In genomic region chr8:11252235-11252774, GRCm38 (mm10) we compare ENCODE assay signal across 12 mouse cellular contexts.
DNase-seq lines count a peak whose midpoint lies in the region; ATAC-seq and TF ChIP-seq lines count a peak whose summit lies in the region.
"Had no signal": no experiment of that assay in that cellular context is flagged by ENCODE, and none has a peak within 500 bp of the region (broad histone marks: within the 10 kb centered on the region; RNA-seq: fewer than 3 reads in every experiment).

No protein-coding gene starts in this region.

- H3K9me3 ChIP-seq in intestine, embryonic 14.5 days (ENCODE audit: control insufficient read depth, low read length) = no peaks in the 10 kb centered on the region
- H3K9me3 ChIP-seq in intestine, postnatal 0 days (ENCODE audit: control insufficient read depth) = no peaks in the 10 kb centered on the region
- H3K9me3 ChIP-seq in hindbrain, embryonic 16.5 days (ENCODE audit: control insufficient read depth, low read length) = no peaks in the 10 kb centered on the region
- H3K9me3 ChIP-seq: forebrain, embryonic 10.5 days had no signal

- no peak for TF ChIP-seq CTCF in intestine, postnatal 0 days (IDR thresholded peaks at IDR 0.05; ENCODE audit: low read depth)

- no peaks in the 10 kb centered on the region for H3K27me3 ChIP-seq in intestine, embryonic 14.5 days (replicated peaks; ENCODE audit: control insufficient read depth, insufficient read depth, low read length)
- H3K27me3 ChIP-seq in intestine, postnatal 0 days (replicated peaks; ENCODE audit: control insufficient read depth, insufficient read depth, low read length) = no peaks in the 10 kb centered on the region
- H3K27me3 ChIP-seq in hindbrain, embryonic 16.5 days (replicated peaks; ENCODE audit: control insufficient read depth, insufficient read depth, low read length) = no peaks in the 10 kb centered on the region

- no peak overlapping the region for H3K9ac ChIP-seq in intestine, embryonic 14.5 days (ENCODE audit: low read length)
- H3K9ac ChIP-seq in intestine, postnatal 0 days (ENCODE audit: low read depth, low read length) = no peak overlapping the region
- no peak overlapping the region for H3K9ac ChIP-seq in hindbrain, embryonic 16.5 days (ENCODE audit: low read depth, low read length)

- no peak overlapping the region for H3K27ac ChIP-seq in intestine, embryonic 14.5 days (ENCODE audit: low read depth)
- no peak overlapping the region for H3K27ac ChIP-seq in intestine, postnatal 0 days (ENCODE audit: low read depth, low read length)
- H3K27ac ChIP-seq in hindbrain, embryonic 16.5 days (ENCODE audit: low read depth, low read length) = no peak overlapping the region
- H3K27ac ChIP-seq: forebrain, embryonic 10.5 days had no signal

- no peak for DNase-seq in intestine, embryonic 14.5 days (ENCODE audit: low spot score)
- peak; percentile 28 for DNase-seq in lung, postnatal 10 days
- no peak for DNase-seq in lung, adult 18-20 months
- DNase-seq in heart, postnatal 4 days = peak; percentile 52
- peak; percentile 20 for DNase-seq in retina, embryonic 14.5 days (ENCODE audit: low spot score)
- DNase-seq: cerebellum, adult 2 months had no signal

- 53% methylated on average over 7 of the region's 7 CpGs for WGBS in intestine, embryonic 14.5 days
- 55% methylated on average over 7 of the region's 7 CpGs for WGBS in intestine, postnatal 0 days
- 63% methylated on average over 7 of the region's 7 CpGs for WGBS in hindbrain, embryonic 16.5 days

- H3K4me3 ChIP-seq in intestine, embryonic 14.5 days (ENCODE audit: low read depth, low read length) = no peak overlapping the region
- no peak overlapping the region for H3K4me3 ChIP-seq in intestine, postnatal 0 days (ENCODE audit: low read depth, low read length)
- no peak overlapping the region for H3K4me3 ChIP-seq in hindbrain, embryonic 16.5 days (ENCODE audit: low read length)
- H3K4me3 ChIP-seq: forebrain, embryonic 10.5 days had no signal

- H3K4me1 ChIP-seq in intestine, embryonic 14.5 days (replicated peaks; ENCODE audit: control insufficient read depth, insufficient read depth, low read length) = peaks cover 46% of the 10 kb centered on the region
- H3K4me1 ChIP-seq in intestine, postnatal 0 days (replicated peaks; ENCODE audit: control insufficient read depth, insufficient read depth, low read length) = no peaks in the 10 kb centered on the region
- H3K4me1 ChIP-seq in hindbrain, embryonic 16.5 days (ENCODE audit: control insufficient read depth, insufficient read depth, low read depth, low read length) = no peaks in the 10 kb centered on the region

- H3K36me3 ChIP-seq in intestine, embryonic 14.5 days (ENCODE audit: control insufficient read depth, insufficient read depth, low read length) = no peaks in the 10 kb centered on the region
- H3K36me3 ChIP-seq in intestine, postnatal 0 days (ENCODE audit: control insufficient read depth, insufficient read depth) = no peaks in the 10 kb centered on the region
- H3K36me3 ChIP-seq in hindbrain, embryonic 16.5 days (ENCODE audit: control insufficient read depth, insufficient read depth, low read length) = no peaks in the 10 kb centered on the region
- H3K36me3 ChIP-seq: forebrain, embryonic 10.5 days had no signal

- ATAC-seq in intestine, embryonic 14.5 days (replicated peaks; ENCODE audit: low FRiP score, low TSS enrichment, low read depth) = 0 out of 2 replicates have a peak, but pooled peaks have one; percentile 12
- ATAC-seq in intestine, postnatal 0 days = no peak
- no peak for ATAC-seq in monocyte, adult 5-6 weeks (replicated peaks; ENCODE audit: insufficient number of reproducible peaks, low FRiP score, low TSS enrichment, poor library complexity, severe bottlenecking)
- ATAC-seq in hindbrain, embryonic 16.5 days = no peak; the same call in 1 of the 2 replicates
- ATAC-seq: activated CD4-positive, CD25-positive, alpha-beta regulatory T cell, adult 4 months had no signal

- H3K4me2 ChIP-seq in intestine, embryonic 14.5 days (ENCODE audit: low read length) = no peak overlapping the region
- H3K4me2 ChIP-seq in intestine, postnatal 0 days (replicated peaks; ENCODE audit: low read depth) = no peak overlapping the region
- no peak overlapping the region for H3K4me2 ChIP-seq in hindbrain, embryonic 16.5 days (ENCODE audit: low read length)
- H3K4me2 ChIP-seq: midbrain, embryonic 11.5 days had no signal

Comparison
In these comparisons a context has a peak if more than half of its experiments do, and no peak if none do; other contexts are left out.
1. DNase-seq: peak in lung, postnatal 10 days (single experiment), heart, postnatal 4 days (single experiment) and retina, embryonic 14.5 days (single experiment); none in intestine, embryonic 14.5 days (single experiment) and lung, adult 18-20 months (0 of 2).